Mouse (Mus musculus): ENCODE measurements around the gene Fcer1g.

Gene Fcer1g

GRCm38 (mm10) chr1:171187851-171188700 lies 46.1 kb downstream of the Fcer1g start:
- DNase-seq (ENCODE audit: extremely low spot score), result peak; percentile 48

DNA sequence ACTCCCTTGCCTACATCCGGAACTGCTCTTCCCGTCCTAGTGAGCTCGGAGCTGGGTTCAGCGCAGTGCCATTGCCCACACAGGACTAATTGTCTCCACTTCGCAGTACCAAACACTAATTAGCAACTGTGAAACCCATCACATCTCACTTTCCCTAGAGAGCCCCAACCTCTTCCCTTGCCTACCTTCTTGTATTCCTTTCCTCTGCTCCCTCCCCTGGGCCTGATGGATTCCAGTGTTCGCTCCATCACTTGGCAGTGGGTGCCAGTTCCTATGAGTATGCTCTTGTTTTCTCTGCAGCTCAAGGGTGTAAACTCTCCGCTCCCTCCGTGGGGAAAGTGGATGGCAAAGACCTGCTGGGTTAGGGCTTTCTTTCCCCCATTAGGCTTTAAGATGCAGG lies 48.5 kb downstream of the Fcer1g start:
- no peak for DNase-seq (ENCODE audit: extremely low spot score)

- DNase-seq (ENCODE audit: extremely low spot score), result no peak
These were observed 49.9 kb downstream of the Fcer1g start for GRCm38 (mm10) chr1:171184314-171184713.

GRCm38 (mm10) chr1:171183620-171184019 lies 50.5 kb downstream of the Fcer1g start:
- DNase-seq (ENCODE audit: extremely low spot score), result no peak

DNA sequence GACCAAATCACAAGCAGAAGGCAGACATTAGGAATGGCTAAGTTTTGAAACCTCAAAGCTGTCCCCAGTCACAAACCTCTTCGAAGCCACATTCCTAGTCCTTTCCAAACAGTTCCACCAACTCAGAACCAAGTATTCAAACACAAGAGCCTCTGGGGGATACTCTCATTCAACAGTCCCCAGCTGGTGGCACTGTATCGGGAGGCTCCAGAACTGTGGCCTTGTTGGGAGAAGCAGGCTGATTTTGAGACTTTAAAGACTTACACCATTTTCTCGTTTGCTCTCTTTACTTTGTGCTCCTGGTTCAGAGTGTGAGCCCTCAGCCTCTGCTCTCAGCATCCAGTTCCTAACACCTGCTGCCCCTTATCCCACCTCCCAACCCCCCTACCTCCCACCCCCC lies 51.1 kb downstream of the Fcer1g start:
- no peak for DNase-seq (ENCODE audit: extremely low spot score)

Data from embryo, embryonic 9.5 days (tissue).